Mouse (Mus musculus) embryonic fibroblast, embryonic 13.5 days (primary cell): Measurements from ENCODE around the gene Smg6. TPM values are rescaled to one million over a fixed set of nuclear protein-coding genes. Genes with fewer than 3 reads are reported as not detected.

Experiments used
- H3K27ac ChIP-seq: 2 replicates; pipeline ENCODE4 v1.5.1; 2012; ENCODE audit warnings: low read length, control low read depth, inconsistent platforms; ENCODE audit not compliant: insufficient read depth
- H3K4me1 ChIP-seq: 2 replicates; pipeline ENCODE4 v1.6.1; 2011; ENCODE audit warnings: low read length; ENCODE audit not compliant: control insufficient read depth, insufficient read depth
- H3K4me3 ChIP-seq: 2 replicates; pipeline ENCODE4 v1.5.1; 2011; ENCODE audit warnings: mild to moderate bottlenecking, control low read depth, low read length; ENCODE audit not compliant: insufficient read depth
- CTCF ChIP-seq: IDR thresholded peaks from 2 replicates; pipeline ENCODE4 v1.5.1; 2011; ENCODE audit warnings: mild to moderate bottlenecking, control low read depth, low read length, moderate library complexity, borderline replicate concordance; ENCODE audit not compliant: insufficient read depth
- POLR2A ChIP-seq: IDR thresholded peaks from 2 replicates; pipeline ENCODE4 v1.6.1; 2011; ENCODE audit warnings: low read depth, mild to moderate bottlenecking, control low read depth, low read length, moderate library complexity
- polyA plus RNA-seq: library from polyadenylated mRNA; stranded (reverse); fragments of >200 nt; gene quantifications from 2 replicates; pipeline ENCODE4 v1.2.4, GENCODE M21; 2011; ENCODE audit warnings: low read depth; ENCODE audit not compliant: missing spikeins, insufficient read length

Gene Smg6
- polyA plus RNA-seq, 1 experiment, result 16.2 TPM

DNA sequence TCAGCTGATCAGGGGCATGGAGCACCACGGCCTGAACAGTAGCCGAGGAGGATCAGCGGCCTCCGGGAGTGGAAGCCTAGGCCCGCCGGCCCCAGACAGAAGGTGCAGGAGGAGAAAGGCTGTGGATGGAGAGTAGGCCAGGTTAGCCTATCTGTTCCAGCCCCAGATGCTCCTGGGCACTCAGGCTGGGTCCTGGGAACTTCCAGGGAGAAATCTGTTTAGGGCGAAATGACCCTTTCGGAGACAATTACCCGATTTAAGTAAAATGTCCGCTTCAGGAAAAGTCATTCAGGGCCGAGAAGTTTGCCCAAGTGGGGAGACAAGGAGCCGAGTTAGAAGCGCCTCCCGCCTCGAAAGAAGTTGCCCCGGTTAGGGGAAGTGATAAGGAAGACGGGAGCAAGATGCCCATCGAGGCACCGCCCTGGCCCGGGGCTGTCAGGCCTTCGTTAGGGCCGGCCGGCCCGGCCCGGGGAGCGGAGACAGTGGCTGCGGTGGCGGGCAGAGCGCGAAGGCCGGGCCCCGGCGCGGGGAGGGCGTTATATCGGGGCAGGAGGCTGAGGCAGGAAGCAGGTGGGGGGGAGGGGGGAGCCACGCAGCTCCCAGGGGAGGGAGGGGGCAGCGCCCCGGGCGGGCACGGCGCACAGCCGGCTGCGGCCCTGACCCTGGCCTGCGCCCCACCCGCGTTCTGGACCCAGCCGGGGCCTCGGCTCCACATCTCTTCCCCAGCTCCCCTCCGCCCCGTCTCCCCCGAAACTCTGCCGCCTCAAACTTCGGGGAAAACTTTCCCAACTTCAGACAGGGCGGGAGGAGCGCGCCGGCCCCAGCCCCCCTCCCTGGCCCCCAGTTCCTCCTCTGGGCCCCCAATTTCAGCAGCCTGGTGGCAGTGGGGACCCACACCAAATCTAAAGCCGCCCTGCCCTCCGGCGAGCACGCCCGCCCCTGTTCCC is 242.3 kb downstream of the Smg6 start:
- peak overlapping the region; percentile 72 for H3K4me3 ChIP-seq
- H3K4me1 ChIP-seq, result no peaks in the 10 kb centered on the region
- H3K27ac ChIP-seq, result peak overlapping the region; percentile 90
- TF ChIP-seq POLR2A, result peak; percentile 51
- no peak for TF ChIP-seq CTCF

DNA sequence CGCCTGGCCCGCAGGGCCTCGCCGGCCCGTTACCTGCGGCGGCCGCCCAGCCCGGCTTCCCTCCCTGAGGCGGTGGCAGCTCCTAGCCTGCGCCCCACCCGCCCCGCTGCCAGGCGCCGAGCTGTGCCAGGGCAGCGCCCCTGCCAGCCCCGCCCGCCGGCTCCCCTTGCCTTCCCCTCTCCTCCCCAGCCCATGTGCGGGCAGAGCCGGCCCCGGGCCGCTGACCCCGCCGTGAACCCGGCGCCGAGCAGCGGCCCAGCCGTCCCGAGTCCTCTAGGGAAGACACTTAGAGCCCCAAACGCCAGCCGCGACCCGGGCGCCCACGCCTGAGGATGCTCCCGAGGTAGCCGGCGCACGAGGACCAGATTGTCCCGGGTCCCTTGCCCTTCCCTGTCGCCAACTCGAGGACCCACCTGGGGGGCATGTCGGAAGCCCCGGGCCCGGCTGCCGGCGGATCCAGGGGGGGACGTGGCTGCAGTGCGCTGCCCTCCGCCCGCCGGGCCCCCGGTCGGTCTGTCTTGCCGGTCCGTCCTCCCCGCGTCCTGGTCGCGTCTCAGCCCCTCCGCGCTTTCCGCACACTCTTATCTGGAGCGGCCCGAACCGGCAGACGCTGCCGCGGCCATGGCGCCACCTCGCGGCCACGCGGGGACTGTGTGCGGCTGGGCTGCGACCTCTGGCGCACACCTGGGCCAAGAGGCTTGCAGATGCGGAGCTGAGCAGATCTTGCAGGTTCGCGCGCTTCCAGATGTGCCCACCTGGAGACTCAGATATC is 243.2 kb downstream of the Smg6 start:
- Histone ChIP-seq H3K27ac (peak overlapping the region; percentile 90), H3K4me3 (peak overlapping the region; percentile 72), H3K4me1 (no peaks in the 10 kb centered on the region)
- TF ChIP-seq POLR2A, result peak; percentile 82
- peak; percentile 91 for TF ChIP-seq CTCF

GRCm38 (mm10) chr11:75169405-75170080 is 243.9 kb downstream of the Smg6 start, which contains the start of gene Hic1:
Hic1 (minus strand) TSS chr11:75169519.
- peak within 1 kb of the TSS; percentile 90 for H3K27ac ChIP-seq
- H3K4me3 ChIP-seq, result peak within 1 kb of the TSS; percentile 72
- peaks cover 2% of the 10 kb centered on the region; the same call in 1 of the 2 replicates for H3K4me1 ChIP-seq
- TF ChIP-seq POLR2A (peak; percentile 43; the same call in 1 of the 2 replicates), CTCF (no peak)

- peaks cover 2% of the 10 kb centered on the region; the same call in 1 of the 2 replicates for H3K4me1 ChIP-seq
- H3K27ac ChIP-seq, result peak overlapping the region; percentile 58
- TF ChIP-seq CTCF, result peak; percentile 47
- peak; percentile 61 for TF ChIP-seq POLR2A
- peak overlapping the region; percentile 72 for H3K4me3 ChIP-seq
Measured at GRCm38 (mm10) chr11:75170136-75170751, 244.6 kb downstream of the Smg6 start.

DNA sequence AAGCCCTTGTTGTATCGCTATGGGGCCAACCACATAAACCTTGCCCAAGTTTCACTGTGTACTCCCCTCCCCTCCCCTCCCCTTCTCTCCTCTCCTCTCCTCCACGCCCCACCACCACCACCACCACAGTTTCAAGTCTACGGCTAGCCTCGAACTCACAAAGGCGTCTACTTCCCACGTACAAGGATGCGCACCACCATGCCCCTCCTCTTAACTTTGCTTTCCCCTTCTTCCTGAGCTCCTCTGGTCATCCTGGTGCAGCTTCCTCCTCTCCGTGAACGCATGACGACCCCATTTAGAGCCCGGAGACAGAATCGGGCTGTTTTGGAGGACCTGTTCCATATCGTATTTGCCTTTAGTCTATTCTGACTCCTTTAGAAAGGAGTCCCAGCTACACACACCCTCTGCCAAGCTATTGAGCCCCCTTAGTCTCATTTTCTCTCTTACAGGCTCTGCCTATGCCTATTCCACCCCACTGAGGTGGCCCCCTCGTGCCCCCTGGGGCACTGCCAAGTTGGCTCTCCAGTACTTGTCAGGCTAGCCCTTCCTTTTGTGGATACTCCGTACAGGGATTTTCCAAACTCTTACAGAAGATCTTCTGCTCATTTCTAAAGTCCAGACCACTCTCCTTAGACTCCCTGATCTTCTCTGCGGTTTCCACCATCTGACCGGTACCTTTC is 245.7 kb downstream of the Smg6 start:
- 0 out of 2 replicates have a peak overlapping the region, but pooled peaks have one; percentile 21 for H3K4me3 ChIP-seq
- H3K4me1 ChIP-seq, result peaks cover 2% of the 10 kb centered on the region; the same call in 1 of the 2 replicates

GRCm38 (mm10) chr11:75172151-75173094 is 246.8 kb downstream of the Smg6 start:
- peak; percentile 38; the same call in 1 of the 2 replicates for TF ChIP-seq POLR2A
- TF ChIP-seq CTCF, result no peak
- Histone ChIP-seq H3K27ac (no peak overlapping the region), H3K4me3 (peak overlapping the region; percentile 31), H3K4me1 (peaks cover 2% of the 10 kb centered on the region; the same call in 1 of the 2 replicates)

More for the DNA sequence above, 245.7 kb downstream of the Smg6 start:
- no peak for TF ChIP-seq CTCF
- TF ChIP-seq POLR2A, result no peak
- H3K27ac ChIP-seq, result no peak overlapping the region

- Histone ChIP-seq H3K4me1 (peaks cover 6% of the 10 kb centered on the region; the same call in 1 of the 2 replicates), H3K27ac (no peak overlapping the region), H3K4me3 (peak overlapping the region; percentile 31)
- TF ChIP-seq CTCF (no peak), POLR2A (0 out of 2 replicates have a peak, but pooled peaks have one; percentile 30)
Measured at GRCm38 (mm10) chr11:75173095-75173798, 247.6 kb downstream of the Smg6 start.
